Mouse (Mus musculus) stomach, adult 2 months (tissue): ENCODE results near the gene Krt28. TPM values are rescaled to one million over a fixed set of nuclear protein-coding genes. Genes with fewer than 3 reads are reported as not detected.

ENCODE experiments used
- polyA plus RNA-seq: library from polyadenylated mRNA; depleted of rRNA; stranded (reverse); fragments of >200 nt; gene quantifications from 2 replicates; pipeline ENCODE4 v1.2.3, GENCODE M21; 2012; rRNA removed

The Krt28 gene
- not detected in 2 replicates for polyA plus RNA-seq

GRCm38 (mm10) chr11:99374803-99375202 lies at the start of gene Krt28:
Gene Krt28, minus strand, starts transcription at chr11:99374903.

GRCm38 (mm10) chr11:99422159-99422558 lies 47.5 kb upstream of the Krt28 start, which contains the start of gene Krt12:
Gene Krt12, minus strand, starts transcription at chr11:99422259.

GRCm38 (mm10) chr11:99389264-99389663 lies 14.6 kb upstream of the Krt28 start, which contains the start of gene Krt10:
Gene Krt10, minus strand, starts transcription at chr11:99389364.

GRCm38 (mm10) chr11:99351004-99351403 lies 23.7 kb downstream of the Krt28 start, which contains the start of gene Krt27:
Gene Krt27, minus strand, starts transcription at chr11:99351104.

GRCm38 (mm10) chr11:99337866-99338265 lies 36.8 kb downstream of the Krt28 start, which contains the start of gene Krt26:
Gene Krt26, minus strand, starts transcription at chr11:99337966.

GRCm38 (mm10) chr11:99322851-99323250 lies 51.9 kb downstream of the Krt28 start, which contains the start of gene Krt25:
Gene Krt25, minus strand, starts transcription at chr11:99322951.

Other genes with a start within 250 kb of the Krt28 start
- 0.48 and 1.6 TPM in 2 replicates for gene Ccr7, start 219.8 kb downstream of the Krt28 start, polyA plus RNA-seq
- 3.5 and 4.1 TPM in 2 replicates for gene Smarce1, start 143.9 kb downstream of the Krt28 start, polyA plus RNA-seq
- not detected in 2 replicates for gene Krt222, start 130.8 kb downstream of the Krt28 start, polyA plus RNA-seq
- gene Krt24, start 89.6 kb downstream of the Krt28 start, polyA plus RNA-seq: not detected in 2 replicates
- not detected in 2 replicates for gene Krt25, start 52.0 kb downstream of the Krt28 start, polyA plus RNA-seq
- not detected in 2 replicates for gene Krt26, start 36.9 kb downstream of the Krt28 start, polyA plus RNA-seq
- gene Krt27, start 23.8 kb downstream of the Krt28 start, polyA plus RNA-seq: not detected in 2 replicates
- 321 and 430 TPM in 2 replicates for gene Krt10, start 14.5 kb upstream of the Krt28 start, polyA plus RNA-seq
- 0.58 and 0.89 TPM in 2 replicates for gene Krt12, start 47.4 kb upstream of the Krt28 start, polyA plus RNA-seq
- gene Krt20, start 63.2 kb upstream of the Krt28 start, polyA plus RNA-seq: 24.2 and 29.7 TPM in 2 replicates
- gene Krt23, start 118.2 kb upstream of the Krt28 start, polyA plus RNA-seq: 108 and 113 TPM in 2 replicates
- not detected in 2 replicates for gene Krt39, start 146.4 kb upstream of the Krt28 start, polyA plus RNA-seq
- gene Krt40, start 168.3 kb upstream of the Krt28 start, polyA plus RNA-seq: not detected in 2 replicates
- gene Krtap3-3, start 176.0 kb upstream of the Krt28 start, polyA plus RNA-seq: 0.44 TPM in 1 of 2 replicates, not detected in the other
- gene Krtap3-2, start 181.9 kb upstream of the Krt28 start, polyA plus RNA-seq: 0.81 and 3.3 TPM in 2 replicates
- gene Gm11939, start 184.6 kb upstream of the Krt28 start, polyA plus RNA-seq: not detected in 2 replicates
- gene Krtap3-1, start 191.7 kb upstream of the Krt28 start, polyA plus RNA-seq: not detected in 2 replicates
- gene Krtap1-5, start 206.1 kb upstream of the Krt28 start, polyA plus RNA-seq: not detected in 2 replicates
- 0.21 TPM in 1 of 2 replicates, not detected in the other for gene Krtap1-4, start 208.8 kb upstream of the Krt28 start, polyA plus RNA-seq
- not detected in 2 replicates for gene Krtap1-3, start 216.4 kb upstream of the Krt28 start, polyA plus RNA-seq
- gene Krtap9-3, start 223.2 kb upstream of the Krt28 start, polyA plus RNA-seq: not detected in 2 replicates
- not detected in 2 replicates for gene Gm11938, start 228.4 kb upstream of the Krt28 start, polyA plus RNA-seq
- gene Gm11937, start 235.3 kb upstream of the Krt28 start, polyA plus RNA-seq: not detected in 2 replicates
- gene Krtap2-4, start 239.9 kb upstream of the Krt28 start, polyA plus RNA-seq: not detected in 2 replicates
- gene Gm11562, start 245.5 kb upstream of the Krt28 start, polyA plus RNA-seq: not detected in 2 replicates